Mouse (Mus musculus) G1E (cell line): ENCODE measurements around the gene Itpk1. TPM values are rescaled to one million over a fixed set of nuclear protein-coding genes. Genes with fewer than 3 reads are reported as not detected.

ENCODE experiments used
- ATAC-seq: 2 replicates; pipeline ENCODE4 v1.8.0; 2016; ENCODE audit warnings: mild to moderate bottlenecking; ENCODE audit not compliant: insufficient number of reproducible peaks, poor library complexity, low FRiP score, severe bottlenecking; ENCODE audit errors: extremely low read depth
- DNase-seq: peaks from one replicate; pipeline ENCODE4 v3.0.0; 2012; ENCODE audit warnings: low spot score
- H3K27me3 ChIP-seq: 2 replicates; pipeline ENCODE4 v1.6.1; 2012; ENCODE audit warnings: mild to moderate bottlenecking, low read length, inconsistent platforms; ENCODE audit not compliant: insufficient read depth
- H3K36me3 ChIP-seq: replicated peaks from 2 replicates; pipeline ENCODE3; 2012; ENCODE audit warnings: mild to moderate bottlenecking, inconsistent platforms
- H3K4me1 ChIP-seq: 2 replicates; pipeline ENCODE4 v1.6.1; 2012; ENCODE audit warnings: low read depth, low read length, inconsistent platforms, mixed read lengths; ENCODE audit not compliant: insufficient read depth
- H3K4me3 ChIP-seq: 2 replicates; pipeline ENCODE4 v1.5.1; 2012; ENCODE audit warnings: low read depth, mild to moderate bottlenecking, inconsistent platforms, low read length, moderate library complexity, mixed read lengths
- H3K9me3 ChIP-seq: replicated peaks from 2 replicates; pipeline ENCODE4 v1.6.1; 2012; ENCODE audit warnings: inconsistent platforms
- CTCF ChIP-seq: IDR thresholded peaks from 2 replicates; pipeline ENCODE4 v1.5.1; 2012; ENCODE audit warnings: low read depth, low read length, inconsistent platforms, mixed read lengths
- GATA1 ChIP-seq: IDR thresholded peaks from 2 replicates; pipeline ENCODE4 v1.6.1; 2012; ENCODE audit warnings: borderline replicate concordance, low read length, inconsistent platforms, mixed read lengths
- GATA2 ChIP-seq: IDR thresholded peaks from 2 replicates; pipeline ENCODE4 v1.6.1; 2012; ENCODE audit warnings: low read depth, low read length, inconsistent platforms, borderline replicate concordance
- POLR2AphosphoS5 ChIP-seq: IDR thresholded peaks from 2 replicates; pipeline ENCODE4 v1.6.1; 2012; ENCODE audit warnings: low read depth, low read length, inconsistent platforms; ENCODE audit not compliant: insufficient replicate concordance
- TAL1 ChIP-seq: conservative IDR thresholded peaks from 2 replicates; pipeline ENCODE4 v1.6.1; 2012; ENCODE audit warnings: low read depth, low read length, inconsistent platforms, mixed read lengths
- polyA plus RNA-seq: library from polyadenylated mRNA; stranded (reverse); fragments of >175 nt; gene quantifications from 2 replicates; pipeline ENCODE4 v1.2.3, GENCODE M21; 2012
- total RNA-seq, 2 experiments: library from RNA; stranded (forward) in 1 of 2; stranded (reverse) in 1 of 2; fragments of 200-1000 nt in 1 of 2; fragments of >200 nt in 1 of 2; fragmentation: Nextera tagmentation in 1 of 2; gene quantifications; 2 replicates each; pipeline ENCODE4 v1.2.3; 2014 to 2017

Itpk1 gene
- total and polyA plus RNA-seq, 3 experiments: 2.5 to 6.4 (median 2.7) TPM

- Histone ChIP-seq H3K27me3 (no peaks in the 10 kb centered on the region), H3K36me3 (peaks cover 44% of the 10 kb centered on the region), H3K4me3 (no peak overlapping the region), H3K9me3 (no peaks in the 10 kb centered on the region), H3K4me1 (peaks cover 28% of the 10 kb centered on the region)
- TF ChIP-seq CTCF: no peak
- no peak for TF ChIP-seq POLR2AphosphoS5
- no peak for TF ChIP-seq GATA2
- no peak for TF ChIP-seq TAL1
- TF ChIP-seq GATA1: no peak
- ATAC-seq (no peak), DNase-seq (peak; percentile 28)
Observed at GRCm38 (mm10) chr12:102740285-102740684, 35.6 kb upstream of the Itpk1 start.

DNA sequence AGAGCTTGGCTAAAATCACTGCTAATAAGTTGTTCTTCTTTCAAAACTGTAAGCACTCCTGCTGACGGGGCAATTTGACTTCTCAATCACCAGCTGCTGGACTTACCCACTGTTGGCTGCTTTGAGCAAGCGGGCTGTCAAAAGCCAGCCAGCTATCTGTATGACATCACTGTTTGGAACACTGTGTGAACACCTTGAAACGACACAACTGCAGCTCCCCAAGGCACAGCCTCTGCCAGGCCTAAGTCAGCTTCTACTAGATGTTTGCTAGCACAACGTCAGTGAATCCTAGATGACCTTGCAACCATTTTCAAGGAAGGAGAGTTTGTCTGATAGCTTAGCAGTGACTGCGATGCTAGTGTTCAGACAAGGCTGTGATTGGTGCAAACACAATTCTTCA, 34.4 kb upstream of the Itpk1 start:
- no peak for TF ChIP-seq POLR2AphosphoS5
- no peak for TF ChIP-seq GATA1
- TF ChIP-seq CTCF: no peak
- no peak for ATAC-seq

GRCm38 (mm10) chr12:102733381-102733780, 28.7 kb upstream of the Itpk1 start:
- DNase-seq: peak; percentile 57
- peak; percentile 36 for ATAC-seq
- TF ChIP-seq CTCF (peak; percentile 88), TAL1 (no peak)
- Histone ChIP-seq H3K4me1 (peaks cover 25% of the 10 kb centered on the region), H3K9me3 (no peaks in the 10 kb centered on the region), H3K4me3 (no peak overlapping the region), H3K36me3 (peaks cover 10% of the 10 kb centered on the region), H3K27me3 (no peaks in the 10 kb centered on the region)

More for the DNA sequence above, 34.4 kb upstream of the Itpk1 start:
- Histone ChIP-seq H3K4me1 (peaks cover 18% of the 10 kb centered on the region), H3K27me3 (no peaks in the 10 kb centered on the region), H3K4me3 (no peak overlapping the region), H3K9me3 (no peaks in the 10 kb centered on the region), H3K36me3 (peaks cover 44% of the 10 kb centered on the region)
- no peak for DNase-seq

DNA sequence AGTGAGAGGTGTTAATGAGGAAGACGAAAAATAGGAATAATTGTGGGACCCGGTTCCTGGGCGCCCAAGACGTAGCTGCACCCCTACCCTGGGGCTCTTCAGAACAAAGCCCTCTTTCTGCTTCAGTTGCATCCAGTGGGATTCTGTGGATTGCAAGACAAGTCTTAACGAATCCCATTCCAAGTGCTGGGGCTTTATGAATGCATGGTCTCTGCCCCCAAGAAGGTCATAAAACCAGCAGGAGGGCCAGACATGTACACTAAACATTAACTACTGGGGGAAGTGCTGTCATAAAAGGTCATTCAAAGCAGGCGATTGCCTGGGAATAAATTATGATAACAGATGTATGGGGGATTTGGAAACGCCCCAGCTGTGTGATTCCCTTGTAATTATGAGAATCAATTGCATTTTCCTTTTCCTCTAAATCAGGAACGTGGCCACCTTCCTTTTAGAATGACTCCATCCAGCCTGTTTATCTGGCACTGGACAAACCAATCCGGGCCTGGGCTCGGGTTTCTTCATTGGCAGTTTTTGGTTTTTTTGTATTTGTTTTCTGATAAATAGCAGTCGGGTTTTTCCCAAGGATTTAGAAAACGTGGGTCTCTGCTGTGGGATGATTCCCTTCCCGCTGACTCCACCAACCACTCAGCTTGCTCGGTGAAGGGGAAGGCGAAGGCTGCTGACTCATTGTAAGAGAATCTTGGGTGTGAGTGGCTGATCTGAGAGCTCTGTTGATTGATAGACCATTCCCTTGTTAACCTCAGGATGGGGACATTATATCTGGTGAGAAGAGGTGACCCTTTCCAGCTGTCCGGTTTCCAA, 26.3 kb upstream of the Itpk1 start:
- no peak overlapping the region; the same call in 1 of the 2 replicates for H3K4me3 ChIP-seq
- H3K4me1 ChIP-seq: peaks cover 25% of the 10 kb centered on the region
- no peaks in the 10 kb centered on the region; the same call in 1 of the 2 replicates for H3K27me3 ChIP-seq
- peaks cover 5% of the 10 kb centered on the region for H3K36me3 ChIP-seq
- DNase-seq (no peak), ATAC-seq (no peak)
- TF ChIP-seq CTCF (no peak), GATA2 (no peak), GATA1 (no peak), POLR2AphosphoS5 (no peak), TAL1 (no peak)
- H3K9me3 ChIP-seq: no peaks in the 10 kb centered on the region

- Histone ChIP-seq H3K9me3 (no peaks in the 10 kb centered on the region), H3K27me3 (no peaks in the 10 kb centered on the region; the same call in 1 of the 2 replicates), H3K4me3 (peak overlapping the region; percentile 5; the same call in 1 of the 2 replicates), H3K36me3 (peaks cover 5% of the 10 kb centered on the region), H3K4me1 (peaks cover 30% of the 10 kb centered on the region)
- TF ChIP-seq CTCF: no peak
- no peak for TF ChIP-seq GATA1
- no peak for TF ChIP-seq TAL1
- ATAC-seq (peak; percentile 38; the same call in 1 of the 2 replicates), DNase-seq (no peak)
Observed at GRCm38 (mm10) chr12:102729855-102730797, 25.4 kb upstream of the Itpk1 start.

- ATAC-seq: no peak
- no peak for TF ChIP-seq CTCF
- no peak for TF ChIP-seq GATA1
- TF ChIP-seq TAL1: no peak
- TF ChIP-seq POLR2AphosphoS5: no peak
- TF ChIP-seq GATA2: no peak
- Histone ChIP-seq H3K4me1 (peaks cover 19% of the 10 kb centered on the region), H3K27me3 (peaks cover 10% of the 10 kb centered on the region), H3K36me3 (no peaks in the 10 kb centered on the region), H3K4me3 (no peak overlapping the region), H3K9me3 (no peaks in the 10 kb centered on the region)
- no peak for DNase-seq
Observed at GRCm38 (mm10) chr12:102725761-102726175, 21.0 kb upstream of the Itpk1 start.
